Mouse (Mus musculus) neural tube, embryonic 10.5 days (tissue): ENCODE measurements around the gene Hoxa3.

Source experiments
- DNase-seq: peaks from one replicate; pipeline ENCODE4 v3.0.0-alpha.2; 2017; ENCODE audit warnings: low spot score; ENCODE audit errors: extremely low spot score

The Hoxa3 gene

GRCm38 (mm10) chr6:52213119-52213986, at the start of gene Hoxa3, which contains the start of gene Gm28308:
Gene Hoxa3, minus strand, starts transcription at chr6:52213336.
Gene Gm28308, minus strand, starts transcription at chr6:52213339.
- DNase-seq = no peak

GRCm38 (mm10) chr6:52262463-52263320, 49.6 kb upstream of the Hoxa3 start:
- DNase-seq = peak; percentile 71

GRCm38 (mm10) chr6:52261751-52262462, 48.8 kb upstream of the Hoxa3 start:
- peak; percentile 70 for DNase-seq

- peak; percentile 71 for DNase-seq
Observed at GRCm38 (mm10) chr6:52260654-52261575, 47.8 kb upstream of the Hoxa3 start, which contains the start of gene Hoxa13. Gene Hoxa13, minus strand, starts transcription at chr6:52260880.

- DNase-seq = no peak
Observed at GRCm38 (mm10) chr6:52259811-52260261, 46.7 kb upstream of the Hoxa3 start.

GRCm38 (mm10) chr6:52259081-52259790, 46.1 kb upstream of the Hoxa3 start:
- DNase-seq = peak; percentile 76

GRCm38 (mm10) chr6:52256956-52257355, 43.8 kb upstream of the Hoxa3 start:
- DNase-seq = peak; percentile 86

- DNase-seq = no peak
Observed at GRCm38 (mm10) chr6:52253511-52254500, 40.7 kb upstream of the Hoxa3 start.

GRCm38 (mm10) chr6:52252775-52253376, 39.7 kb upstream of the Hoxa3 start:
- DNase-seq = no peak

- no peak for DNase-seq
Observed at GRCm38 (mm10) chr6:52252016-52252774, 39.1 kb upstream of the Hoxa3 start.

GRCm38 (mm10) chr6:52251177-52251879, 38.2 kb upstream of the Hoxa3 start:
- no peak for DNase-seq

- peak; percentile 56 for DNase-seq
Observed at GRCm38 (mm10) chr6:52249826-52250225, 36.7 kb upstream of the Hoxa3 start.

GRCm38 (mm10) chr6:52249415-52249738, 36.2 kb upstream of the Hoxa3 start:
- peak; percentile 55 for DNase-seq

- DNase-seq = peak; percentile 70
Observed at GRCm38 (mm10) chr6:52248638-52249414, 35.7 kb upstream of the Hoxa3 start.

GRCm38 (mm10) chr6:52247766-52248637, 34.9 kb upstream of the Hoxa3 start:
- no peak for DNase-seq
